Mouse (Mus musculus): ENCODE data around the gene Prkaa1. TPM values are rescaled to one million over a fixed set of nuclear protein-coding genes. Genes with fewer than 3 reads are reported as not detected.
A peak's percentile ranks its signal among the peaks of the same experiment; 100 is the strongest.
"Not testable (repeated sequence)": the region's sequence is repeated elsewhere in the genome, so short reads cannot be mapped to it uniquely, and the experiment has no call there.

Gene Prkaa1
- total RNA-seq, 4 experiments from 2014 or later: 33.2 to 42.6 (median 37.3) TPM

DNA sequence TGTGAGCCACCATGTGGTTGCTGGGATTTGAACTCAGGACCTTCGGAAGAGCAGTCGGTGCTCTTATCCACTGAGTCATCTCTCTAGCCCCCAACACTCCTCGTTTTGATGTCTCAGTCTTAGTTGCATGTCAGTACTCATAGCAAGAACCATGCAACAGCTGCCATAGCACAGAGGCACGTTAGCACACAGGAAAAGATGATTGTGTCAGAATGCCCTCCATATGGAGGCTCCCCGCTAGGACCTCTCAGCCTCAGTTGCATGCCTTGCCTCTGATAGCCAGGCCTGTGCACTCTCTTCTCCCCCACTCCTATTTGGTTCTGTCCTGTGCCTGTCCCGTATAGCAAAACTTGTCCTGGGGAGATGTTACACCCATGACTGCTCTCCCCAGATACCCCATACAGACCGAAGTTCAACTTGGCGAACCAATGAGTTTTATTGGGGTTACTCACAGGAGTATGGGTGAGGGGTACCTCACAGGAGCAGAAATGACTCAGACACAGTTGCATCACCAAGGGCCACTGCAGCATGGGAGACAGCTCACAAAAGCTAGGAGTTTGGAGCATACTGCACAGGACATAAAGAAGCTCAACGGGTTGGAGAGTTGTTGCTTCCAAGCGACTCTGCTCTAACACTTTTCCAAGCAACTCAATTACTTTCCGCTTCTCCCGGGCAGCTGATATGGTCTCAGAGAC is 14.4 kb upstream of the Prkaa1 start:
- DNase-seq: no peak

DNA sequence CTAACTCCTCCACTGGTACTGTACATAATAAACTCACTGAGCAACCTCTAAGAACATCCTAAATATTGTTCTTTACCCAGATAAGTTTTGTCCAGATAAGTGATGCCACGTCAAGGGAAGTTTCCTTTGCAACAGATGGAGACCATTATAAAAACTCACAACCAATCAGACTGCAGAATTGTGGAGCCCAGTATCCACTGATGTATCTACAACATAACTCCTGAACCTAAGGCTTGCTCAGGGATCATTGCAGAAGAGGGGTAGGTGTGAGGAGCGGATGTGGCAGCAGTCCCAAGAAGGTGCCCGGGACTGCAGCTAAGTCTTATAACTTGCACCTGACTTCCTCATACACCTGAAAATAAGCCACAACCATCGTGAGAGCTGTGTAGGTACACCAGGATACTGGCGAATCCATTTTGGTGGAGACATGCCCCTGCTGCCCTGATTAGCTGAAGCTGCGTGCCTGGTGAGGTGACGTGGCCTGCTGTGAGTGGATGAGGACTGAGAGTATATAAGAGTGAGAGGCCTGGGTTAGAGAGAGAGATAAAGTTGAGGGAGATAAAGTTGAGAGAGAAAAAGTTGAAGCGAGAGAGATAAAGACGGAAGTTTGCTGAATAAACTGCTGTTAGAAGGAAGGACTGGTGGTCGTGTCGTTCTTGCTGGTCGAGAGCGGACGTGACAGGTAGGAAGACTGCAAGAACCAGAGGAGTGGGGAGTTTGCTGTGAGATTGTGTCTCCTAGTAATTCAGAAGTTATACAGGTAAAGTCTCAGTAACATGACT is 12.6 kb upstream of the Prkaa1 start:
- DNase-seq: not testable (repeated sequence)

DNA sequence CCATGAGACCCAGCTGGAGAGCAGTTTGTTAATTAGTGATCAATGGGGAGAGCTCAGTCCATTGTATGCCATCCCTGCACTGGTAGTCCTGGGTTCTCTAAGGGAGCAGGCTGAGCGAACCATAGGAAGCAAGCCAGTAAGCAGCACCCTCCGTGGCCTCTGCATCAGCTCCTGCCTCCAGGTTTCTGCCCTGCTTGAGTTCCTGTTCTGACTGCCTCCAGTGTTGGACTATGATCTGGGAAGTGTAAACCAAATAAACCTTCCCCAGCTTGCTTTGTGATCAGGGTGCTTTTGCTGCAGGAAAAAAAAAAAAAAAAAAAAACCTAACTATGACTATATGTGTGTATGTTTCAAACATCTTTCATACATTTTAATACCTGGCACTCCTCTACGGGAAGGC is 10.4 kb upstream of the Prkaa1 start:
- no peak for DNase-seq

DNA sequence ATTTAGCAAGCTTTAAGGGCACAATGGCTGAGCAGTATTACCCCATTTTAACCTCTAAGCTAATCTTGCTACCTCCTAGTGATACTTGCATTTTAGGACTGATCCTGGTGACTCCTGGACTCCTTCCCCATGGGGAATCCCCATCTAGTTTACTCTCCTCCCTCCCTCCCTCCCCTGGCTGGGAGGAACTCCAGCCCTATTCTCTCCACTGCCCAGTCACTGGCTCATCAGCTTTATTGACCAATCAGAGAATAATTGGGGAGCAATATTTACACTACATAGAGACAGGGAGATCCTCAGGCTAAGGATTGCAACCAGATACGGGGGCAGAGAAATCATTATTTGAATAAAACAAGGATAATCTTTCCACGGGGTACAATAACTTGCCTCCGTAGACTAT is 9.5 kb upstream of the Prkaa1 start:
- no peak for DNase-seq

GRCm38 (mm10) chr15:5134945-5135483 is 8.6 kb upstream of the Prkaa1 start:
- DNase-seq: no peak

- DNase-seq: no peak
Observed at GRCm38 (mm10) chr15:5138021-5138856, 5.4 kb upstream of the Prkaa1 start.

- no peak for DNase-seq
Observed at GRCm38 (mm10) chr15:5139366-5139765, 4.3 kb upstream of the Prkaa1 start.

GRCm38 (mm10) chr15:5139863-5140262 is 3.8 kb upstream of the Prkaa1 start:
- DNase-seq: no peak

DNA sequence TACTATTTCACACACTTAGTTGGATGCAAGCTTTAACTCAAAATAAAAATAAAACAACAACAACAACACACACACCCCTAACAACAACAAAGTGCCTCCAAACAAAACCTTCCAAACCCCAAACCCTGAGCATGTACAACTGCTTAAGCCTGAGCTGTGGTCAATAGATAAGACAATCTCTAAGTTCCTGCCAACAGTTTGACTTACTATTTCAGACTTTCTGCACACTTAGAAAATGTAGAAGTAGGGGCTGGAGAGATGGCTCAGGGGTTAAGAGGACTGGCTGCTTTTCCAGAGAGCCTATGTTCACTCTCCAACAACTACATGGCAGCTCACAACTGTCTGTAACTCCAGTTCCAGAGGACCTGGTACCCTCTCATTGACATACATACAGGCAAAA is 3.3 kb upstream of the Prkaa1 start:
- DNase-seq: no peak

DNA sequence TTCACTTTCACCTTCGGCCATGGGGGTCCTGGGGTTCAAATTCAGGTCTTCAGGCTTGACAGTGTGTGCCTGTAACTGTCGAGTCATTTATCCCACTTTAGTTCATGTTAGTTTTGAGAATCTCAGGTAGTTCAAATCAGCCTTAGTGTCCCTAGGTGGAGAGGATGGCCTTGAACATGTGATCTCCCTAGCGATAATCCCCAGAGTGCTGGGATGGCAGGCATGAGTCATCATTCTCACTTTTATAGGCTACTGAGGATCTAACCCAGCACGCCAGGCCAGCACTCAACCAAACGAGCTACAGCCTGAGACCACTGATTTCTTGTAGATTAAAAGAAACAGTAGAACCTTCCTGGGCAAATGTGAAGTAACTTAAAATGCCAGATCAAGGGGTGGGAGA is 1.6 kb upstream of the Prkaa1 start:
- no peak for DNase-seq

GRCm38 (mm10) chr15:5142714-5143113 is 947 bp upstream of the Prkaa1 start:
- DNase-seq: no peak

DNA sequence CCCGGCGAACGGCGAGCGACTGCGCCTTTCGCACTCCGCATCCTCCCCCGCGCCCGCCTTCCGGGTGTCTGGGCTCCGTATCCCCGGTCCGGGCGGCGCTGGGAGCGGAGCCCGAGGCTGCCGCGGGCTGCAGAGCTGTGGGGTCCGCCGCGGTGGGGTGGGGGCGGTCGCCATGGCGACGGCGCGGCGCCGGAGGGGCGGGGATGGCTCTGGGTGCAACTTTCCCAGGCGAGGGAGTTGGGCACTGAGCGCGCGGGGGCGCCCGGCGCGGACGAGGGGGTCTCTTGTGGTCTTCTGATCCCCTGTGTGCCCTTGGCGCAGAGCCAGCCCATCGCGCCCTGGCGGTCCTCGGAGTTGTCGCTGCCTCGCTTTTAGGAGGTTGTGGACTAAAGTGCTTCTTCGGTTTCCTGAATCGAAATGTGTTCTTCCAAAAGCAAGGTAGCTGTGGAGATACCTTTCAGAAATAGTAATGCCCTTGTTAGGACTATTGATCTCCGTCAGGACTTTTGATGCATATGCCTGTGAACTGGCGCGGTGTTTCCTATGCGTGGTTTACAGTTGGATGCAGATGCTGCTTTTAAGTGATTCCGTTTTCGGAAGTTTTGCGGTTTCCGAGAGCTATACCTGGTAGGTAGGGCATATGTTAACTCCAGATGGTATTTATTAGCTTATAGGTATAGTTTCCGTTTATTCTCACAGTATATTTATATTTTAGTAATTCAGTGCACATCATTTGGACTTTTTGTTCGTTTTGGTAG is 539 bp downstream of the Prkaa1 start:
- peak; percentile 50 for DNase-seq

GRCm38 (mm10) chr15:5145196-5145945 is 1.7 kb downstream of the Prkaa1 start:
- DNase-seq: no peak

DNA sequence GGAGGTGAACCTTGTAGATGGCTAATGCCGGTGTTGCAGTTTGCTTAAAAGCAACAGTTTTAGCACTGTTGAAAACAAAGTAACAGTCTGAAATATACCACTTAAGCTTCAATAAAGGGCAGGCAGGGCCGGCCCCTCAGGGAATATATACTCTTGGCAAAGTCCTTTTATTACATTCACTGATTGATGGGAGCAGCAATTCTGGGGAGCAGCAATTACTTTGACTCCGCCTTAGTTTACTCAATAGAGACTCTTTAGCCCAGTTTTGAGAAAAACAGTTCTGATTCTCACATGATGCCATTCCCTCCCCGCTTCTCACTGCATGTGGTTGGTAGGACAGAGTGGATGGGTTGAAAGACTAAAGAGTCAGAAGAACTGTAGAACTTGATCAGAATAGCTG is 5.5 kb downstream of the Prkaa1 start:
- DNase-seq: no peak

GRCm38 (mm10) chr15:5152171-5152570 is 8.5 kb downstream of the Prkaa1 start:
- DNase-seq: no peak

GRCm38 (mm10) chr15:5154621-5155020 is 11.0 kb downstream of the Prkaa1 start:
- no peak for DNase-seq

GRCm38 (mm10) chr15:5155093-5155492 is 11.4 kb downstream of the Prkaa1 start:
- no peak for DNase-seq

DNA sequence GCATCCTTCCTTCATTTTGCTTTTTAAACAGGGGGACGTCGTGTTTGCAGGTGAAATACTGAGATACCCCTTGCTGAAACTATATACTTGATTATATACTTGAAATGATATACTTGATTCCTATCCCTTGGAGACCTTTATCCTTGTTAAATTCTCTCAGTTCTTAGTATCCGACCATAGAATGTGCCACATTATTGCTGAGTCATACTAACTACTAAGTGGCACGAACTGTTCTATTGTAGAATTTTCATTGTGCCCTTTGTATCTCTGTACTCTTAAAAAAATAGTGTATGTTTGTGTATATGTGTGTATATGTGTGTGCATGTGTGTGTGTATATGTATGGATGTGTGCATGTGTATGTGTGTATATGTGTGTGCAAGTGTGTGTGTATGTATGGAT is 12.7 kb downstream of the Prkaa1 start:
- no peak for DNase-seq

GRCm38 (mm10) chr15:5157386-5157785 is 13.7 kb downstream of the Prkaa1 start:
- no peak for DNase-seq

- DNase-seq: no peak
Observed at GRCm38 (mm10) chr15:5158827-5159226, 15.2 kb downstream of the Prkaa1 start.

- no peak for DNase-seq
Observed at GRCm38 (mm10) chr15:5165121-5165773, 21.6 kb downstream of the Prkaa1 start.
